In genomic region chrX:52101940-52102339, GRCm38 (mm10) we compare ENCODE assay signal across 20 mouse cellular contexts.
A peak's percentile ranks its signal among the peaks of the same experiment; 100 is the strongest.
DNase-seq lines count a peak whose midpoint lies in the region; ATAC-seq and TF ChIP-seq lines count a peak whose summit lies in the region.
"Had no signal": no experiment of that assay in that cellular context is flagged by ENCODE, and none has a peak within 500 bp of the region (broad histone marks: within the 10 kb centered on the region; RNA-seq: fewer than 3 reads in every experiment).

No protein-coding gene starts in this region.

- H3K27me3 ChIP-seq in G1E (ENCODE audit: insufficient read depth, low read length) (no peaks in the 10 kb centered on the region), MEL (ENCODE audit: control insufficient read depth in 1 of 2, insufficient read depth in 2 of 2, low read length in 2 of 2) (no peaks in the 10 kb centered on the region)
- no peaks in the 10 kb centered on the region for H3K27me3 ChIP-seq in liver, embryonic 12.5 days (replicated peaks)
- no peaks in the 10 kb centered on the region for H3K27me3 ChIP-seq in liver, embryonic 16.5 days (ENCODE audit: control insufficient read depth, insufficient read depth, low read depth, low read length)
- H3K27me3 ChIP-seq: heart, embryonic 12.5 days had no signal

- H3K36me3 ChIP-seq in G1E (replicated peaks) (peaks cover 6% of the 10 kb centered on the region), MEL (ENCODE audit: control insufficient read depth in 1 of 2, insufficient read depth in 2 of 2, low read length in 2 of 2) (peaks cover 0 to 29% of the 10 kb centered on the region in 2 experiments; a peak in 2 of 4 replicates)
- H3K36me3 ChIP-seq in liver, embryonic 12.5 days: no peaks in the 10 kb centered on the region
- H3K36me3 ChIP-seq in liver, embryonic 16.5 days (ENCODE audit: control insufficient read depth, insufficient read depth): no peaks in the 10 kb centered on the region
- H3K36me3 ChIP-seq: embryonic facial prominence, embryonic 13.5 days; heart, embryonic 12.5 days; hindbrain, embryonic 10.5 days had no signal

- TF ChIP-seq CTCF in G1E (IDR thresholded peaks at IDR 0.05; ENCODE audit: low read depth, low read length) (no peak), MEL (IDR thresholded peaks at IDR 0.05 in 2 of 3, conservative IDR thresholded peaks at IDR 0.05 in 1 of 3; ENCODE audit: control insufficient read depth in 1 of 3, insufficient read depth in 1 of 3, low read depth in 2 of 3, low read length in 3 of 3, poor library complexity in 1 of 3, severe bottlenecking in 1 of 3) (no peak)

- TF ChIP-seq RAD21 in MEL (IDR thresholded peaks at IDR 0.05; ENCODE audit: low read depth, low read length): no peak

- DNase-seq in G1E (ENCODE audit: low spot score) (peak; percentile 2), MEL (ENCODE audit: low read depth, low spot score) (peak; percentile 18)
- no peak for DNase-seq in left cerebral cortex, adult 9 months (ENCODE audit: low spot score in 2 of 2)
- no peak for DNase-seq in right cerebral cortex, postnatal 14 days
- DNase-seq in right cerebral cortex, adult 18-20 months: no peak
- no peak for DNase-seq in lung, adult 18-20 months
- DNase-seq: adrenal gland, postnatal 14 days; cerebellum, adult 18-20 months; cerebellum, adult 9-11 months; cerebellum, postnatal 36 days; gastrocnemius, postnatal 36 days; heart, adult 2 months had no signal

- no peaks in the 10 kb centered on the region for H3K79me2 ChIP-seq in MEL (ENCODE audit: control insufficient read depth, insufficient read depth, low read length, poor library complexity)

- H3K4me1 ChIP-seq in G1E (ENCODE audit: insufficient read depth, low read depth, low read length): peaks cover 32% of the 10 kb centered on the region
- peaks cover 6 to 35% of the 10 kb centered on the region in 2 experiments for H3K4me1 ChIP-seq in MEL (ENCODE audit: control insufficient read depth in 1 of 2, insufficient read depth in 2 of 2, low read length in 2 of 2)
- peaks cover 23% of the 10 kb centered on the region for H3K4me1 ChIP-seq in liver, embryonic 12.5 days
- H3K4me1 ChIP-seq in liver, embryonic 16.5 days (ENCODE audit: control insufficient read depth, low read depth, low read length): no peaks in the 10 kb centered on the region; the same call in none of the 2 replicates
- H3K4me1 ChIP-seq: embryonic facial prominence, embryonic 13.5 days; forebrain, embryonic 10.5 days; hindbrain, embryonic 10.5 days had no signal

- H3K9ac ChIP-seq in MEL (ENCODE audit: control insufficient read depth, low read depth, low read length, poor library complexity, severe bottlenecking): no peak overlapping the region
- no peak overlapping the region for H3K9ac ChIP-seq in liver, embryonic 12.5 days
- no peak overlapping the region for H3K9ac ChIP-seq in liver, embryonic 16.5 days (ENCODE audit: low read depth, low read length)
- H3K9ac ChIP-seq: embryonic facial prominence, embryonic 13.5 days; heart, embryonic 12.5 days; hindbrain, embryonic 14.5 days had no signal

- H3K4me2 ChIP-seq in liver, embryonic 12.5 days: peak overlapping the region; percentile 50
- peak overlapping the region; percentile 9; the same call in 1 of the 2 replicates for H3K4me2 ChIP-seq in liver, embryonic 16.5 days (ENCODE audit: low read depth, low read length)
- H3K4me2 ChIP-seq: embryonic facial prominence, embryonic 13.5 days; heart, embryonic 12.5 days; hindbrain, embryonic 14.5 days had no signal

- 22% methylated on average over 1 of the region's 1 CpGs for WGBS in liver, embryonic 12.5 days (ENCODE audit: insufficient replicate concordance)
- 38% methylated on average over 1 of the region's 1 CpGs for WGBS in liver, embryonic 16.5 days (ENCODE audit: insufficient replicate concordance)

- TF ChIP-seq POLR2A in MEL (IDR thresholded peaks at IDR 0.05; ENCODE audit: control insufficient read depth in 1 of 2, insufficient read depth in 1 of 2, low read depth in 1 of 2, low read length in 2 of 2, poor library complexity in 1 of 2): no peak

- peak; percentile 71 for ATAC-seq in G1E (ENCODE audit: extremely low read depth, insufficient number of reproducible peaks, low FRiP score, poor library complexity, severe bottlenecking)
- ATAC-seq in liver, embryonic 12.5 days: peak; percentile 85
- ATAC-seq in liver, embryonic 16.5 days (ENCODE audit: low read depth): peak; percentile 89
- ATAC-seq: forebrain, embryonic 14.5 days had no signal

- no peak overlapping the region; the same call in 1 of the 2 replicates for H3K4me3 ChIP-seq in G1E (ENCODE audit: low read depth, low read length)
- peak overlapping the region in 1 of 2 experiments; percentile 3; a peak in 1 of 4 replicates for H3K4me3 ChIP-seq in MEL (ENCODE audit: control insufficient read depth in 1 of 2, insufficient read depth in 1 of 2, low read depth in 2 of 2, low read length in 2 of 2)
- no peak overlapping the region for H3K4me3 ChIP-seq in liver, embryonic 12.5 days
- H3K4me3 ChIP-seq in liver, embryonic 16.5 days (ENCODE audit: low read depth, low read length): no peak overlapping the region
- H3K4me3 ChIP-seq: embryonic facial prominence, embryonic 13.5 days; forebrain, embryonic 10.5 days; heart, adult 2 months; heart, embryonic 12.5 days; hindbrain, embryonic 10.5 days had no signal

- H3K9me3 ChIP-seq in G1E (replicated peaks) (no peaks in the 10 kb centered on the region), MEL (replicated peaks; ENCODE audit: insufficient read depth, low read length) (no peaks in the 10 kb centered on the region)
- no peaks in the 10 kb centered on the region for H3K9me3 ChIP-seq in liver, embryonic 12.5 days (replicated peaks)
- H3K9me3 ChIP-seq in liver, embryonic 16.5 days (replicated peaks; ENCODE audit: control insufficient read depth, low read length): no peaks in the 10 kb centered on the region
- H3K9me3 ChIP-seq: embryonic facial prominence, embryonic 13.5 days; forebrain, embryonic 10.5 days; heart, embryonic 12.5 days; hindbrain, embryonic 10.5 days had no signal

- H3K27ac ChIP-seq in MEL (ENCODE audit: control insufficient read depth, low read depth, low read length): peak overlapping the region; percentile 93
- H3K27ac ChIP-seq in liver, embryonic 12.5 days: peak overlapping the region; percentile 87
- peak overlapping the region; percentile 67 for H3K27ac ChIP-seq in liver, embryonic 16.5 days (ENCODE audit: low read length)
- H3K27ac ChIP-seq: embryonic facial prominence, embryonic 13.5 days; forebrain, embryonic 10.5 days; heart, adult 2 months; hindbrain, embryonic 10.5 days; hindbrain, embryonic 14.5 days had no signal

- peak; percentile 74 to 76 for TF ChIP-seq EP300 in MEL (IDR thresholded peaks at IDR 0.05; ENCODE audit: low read depth in 1 of 2, low read length in 2 of 2)

TF ChIP-seq in MEL, 35 proteins besides CTCF, POLR2A, EP300 and RAD21:
- TF ChIP-seq TCF12 (IDR thresholded peaks at IDR 0.05; ENCODE audit: low read depth, low read length): peak; percentile 85
- peak; percentile 50; the same call in 1 of the 2 replicates for TF ChIP-seq GATA1 (IDR thresholded peaks at IDR 0.05; ENCODE audit: low read depth, low read length)
- TF ChIP-seq CHD2 (IDR thresholded peaks at IDR 0.05; ENCODE audit: low read length): no peak
- peak; percentile 45; the same call in 1 of the 2 replicates for TF ChIP-seq BHLHE40 (IDR thresholded peaks at IDR 0.05; ENCODE audit: borderline replicate concordance, low read depth, low read length)
- TF ChIP-seq ETS1 (IDR thresholded peaks at IDR 0.05; ENCODE audit: low read depth, low read length): peak; percentile 48

Comparison
In these comparisons a context has a peak if more than half of its experiments do, and no peak if none do; other contexts are left out.
1. DNase-seq: peak in G1E (single experiment) and MEL (single experiment); none in left cerebral cortex, adult 9 months (0 of 2), right cerebral cortex, postnatal 14 days (single experiment), right cerebral cortex, adult 18-20 months (single experiment) and lung, adult 18-20 months (0 of 2).
2. Peak in every context shown above with its lines, with median percentiles within 50 percentile points of each other: ATAC-seq and H3K27ac ChIP-seq.